Mouse (Mus musculus): ENCODE data around the gene Arhgef15.

Arhgef15 gene

DNA sequence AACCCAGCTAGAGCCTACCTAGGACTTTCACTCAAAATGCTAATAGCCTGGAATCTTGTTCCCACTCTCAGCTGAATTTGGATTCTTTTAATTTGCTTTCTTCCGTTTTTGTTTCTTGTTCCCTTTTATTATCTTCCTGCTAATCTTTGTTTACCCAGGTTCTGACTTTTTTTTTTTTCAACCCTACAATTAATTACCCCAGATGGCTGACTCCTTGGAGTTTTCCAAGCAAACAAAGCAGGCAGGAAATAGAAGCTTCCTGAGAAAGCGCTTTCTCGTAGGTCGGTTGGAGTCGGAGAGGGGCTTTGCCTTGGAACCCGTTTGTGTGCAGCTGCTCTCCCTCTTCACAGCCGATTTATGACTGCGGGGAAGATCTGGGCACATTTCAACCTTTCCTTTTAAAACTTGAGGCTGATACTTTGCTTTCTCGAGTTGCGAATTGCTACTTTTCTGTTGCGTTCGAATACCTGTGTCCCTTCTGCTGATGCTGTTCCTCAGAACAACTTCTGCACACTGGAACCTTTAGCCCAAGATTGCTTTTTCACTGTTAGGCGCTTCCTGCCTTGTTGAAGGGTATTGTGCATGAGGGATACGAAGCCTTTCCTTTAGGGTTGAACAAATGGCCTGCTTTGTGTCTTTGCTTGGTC lies 45.6 kb downstream of the Arhgef15 start:
- no peak for DNase-seq

DNA sequence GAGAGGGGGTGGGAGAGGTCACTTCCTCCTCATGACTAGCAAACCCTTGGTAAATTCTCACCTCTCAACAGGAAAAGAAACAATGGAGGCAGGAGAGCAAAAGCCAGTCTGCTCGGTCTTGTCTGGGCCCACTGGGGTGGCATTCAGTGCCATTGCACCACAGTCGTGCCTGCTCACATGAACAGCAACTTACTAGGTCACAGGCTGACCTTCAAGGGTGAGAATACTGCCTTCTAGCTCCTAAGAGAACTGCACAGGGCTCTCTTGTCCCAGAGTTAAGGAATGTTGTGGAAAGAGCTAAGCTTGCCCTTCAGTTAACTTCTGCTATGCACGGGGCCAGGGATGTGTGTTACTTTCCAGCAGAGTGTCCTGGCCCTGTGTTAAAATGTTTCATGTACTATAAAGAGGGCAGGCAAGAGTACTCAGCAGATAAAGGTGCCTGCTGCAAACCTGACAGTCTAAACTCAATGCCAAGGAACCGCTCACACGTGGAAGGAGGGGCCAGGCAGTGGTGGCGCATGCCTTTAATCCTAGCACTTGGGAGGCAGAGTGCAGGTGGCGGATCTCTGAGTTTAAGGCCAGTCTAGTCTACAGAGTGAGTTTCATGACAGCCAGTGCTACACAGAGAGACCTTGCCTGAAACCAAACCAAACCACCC lies 48.3 kb downstream of the Arhgef15 start:
- no peak for DNase-seq

DNA sequence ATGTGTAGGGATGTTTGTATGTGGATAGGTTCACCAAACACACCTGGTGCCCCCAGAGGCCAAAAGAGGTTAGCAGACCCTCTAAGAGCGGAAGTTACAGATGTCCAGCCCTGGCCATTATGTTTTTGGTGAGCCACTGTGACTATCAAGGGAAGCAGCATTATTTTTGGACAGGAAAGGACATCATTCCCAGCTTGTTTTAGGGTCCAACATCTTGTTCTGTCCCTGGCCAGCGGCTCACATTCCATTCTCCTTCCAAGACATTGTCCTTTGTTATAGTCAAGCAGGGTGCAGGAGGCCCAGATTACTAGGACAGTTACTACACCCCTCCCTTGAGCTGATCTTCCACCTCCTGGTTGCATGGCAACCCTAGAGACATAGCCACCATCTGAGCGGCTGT lies 50.0 kb downstream of the Arhgef15 start:
- DNase-seq: no peak

DNA sequence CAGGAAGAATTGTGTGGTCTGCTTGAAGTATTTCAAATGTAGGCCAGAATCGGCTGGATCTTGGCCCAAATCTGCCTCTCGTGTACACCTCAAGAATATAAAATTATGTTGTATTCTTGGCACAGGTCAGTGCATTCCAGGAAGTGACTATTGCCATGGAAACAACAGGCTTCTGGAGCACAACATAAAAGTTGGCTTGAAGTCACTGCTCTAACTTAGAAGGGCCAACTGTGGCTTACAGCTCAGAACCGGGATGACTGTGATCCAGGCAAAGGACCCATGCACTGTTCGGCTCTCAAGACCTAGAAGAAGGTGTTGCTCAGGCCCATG lies 50.9 kb downstream of the Arhgef15 start:
- no peak for DNase-seq

- no peak for DNase-seq
Observed at GRCm38 (mm10) chr11:68905665-68906460, 51.4 kb downstream of the Arhgef15 start.

- peak in 1 of 2 experiments; percentile 17 for DNase-seq
Observed at GRCm38 (mm10) chr11:68905138-68905531, 52.1 kb downstream of the Arhgef15 start.

- peak; percentile 70 to 82 for DNase-seq
Observed at GRCm38 (mm10) chr11:68904375-68905137, 52.7 kb downstream of the Arhgef15 start.

DNA sequence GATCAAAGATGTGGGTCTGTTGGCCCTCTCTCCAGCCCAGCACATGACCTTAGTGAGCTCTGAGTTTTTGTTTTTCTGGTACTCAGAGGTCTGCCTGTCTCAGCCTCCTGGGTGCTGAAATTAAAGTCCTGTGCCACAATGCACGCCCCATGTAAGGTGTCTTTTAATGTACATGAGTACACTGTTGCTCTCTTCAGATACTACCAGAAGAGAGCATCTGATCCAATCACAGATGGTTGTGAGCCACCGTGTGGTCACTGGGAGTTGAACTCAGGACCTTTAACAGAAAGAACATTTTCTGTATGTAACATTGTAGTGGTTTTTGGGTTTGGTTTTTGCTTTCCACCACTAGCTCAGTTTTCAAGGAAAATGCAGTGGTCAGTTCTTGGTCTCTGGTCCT lies 53.5 kb downstream of the Arhgef15 start:
- DNase-seq: no peak

DNA sequence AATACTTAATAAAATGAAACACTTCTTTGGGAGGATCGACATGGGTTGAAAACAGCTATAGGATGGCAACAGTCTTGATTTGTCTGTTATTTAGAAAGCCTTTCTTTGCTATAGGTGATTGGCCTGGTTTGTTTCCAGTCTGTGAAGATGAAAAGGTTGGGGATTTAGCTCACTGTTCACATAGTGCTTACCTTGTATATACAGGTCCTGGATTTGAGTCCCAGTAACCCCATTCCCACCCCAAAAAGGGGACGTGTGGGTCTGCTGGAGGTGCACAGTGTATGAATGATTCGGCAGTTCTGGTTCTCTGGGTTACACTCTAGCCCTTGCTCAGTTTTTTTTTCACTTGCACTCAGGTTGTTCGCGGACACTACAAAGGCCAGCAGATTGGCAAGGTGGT lies 54.5 kb downstream of the Arhgef15 start:
- DNase-seq: no peak

DNA sequence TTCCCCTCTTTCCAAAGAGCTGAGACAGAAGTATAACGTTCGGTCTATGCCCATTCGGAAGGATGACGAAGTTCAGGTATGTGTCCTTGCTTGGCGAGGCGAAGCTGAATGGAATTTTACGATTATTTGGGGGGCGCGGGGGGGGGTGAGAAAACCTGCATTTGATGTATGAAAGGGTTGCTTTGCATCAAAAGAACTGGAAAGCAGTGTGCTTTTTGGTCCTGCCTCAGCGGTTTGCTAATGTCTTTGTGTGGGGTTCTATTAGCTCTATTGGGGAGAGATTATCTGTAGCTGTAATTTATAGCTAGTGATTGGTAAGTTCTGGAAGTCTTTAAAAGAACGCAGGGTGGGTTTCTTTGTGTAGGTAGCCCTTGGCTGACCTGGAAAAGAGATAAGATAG lies 54.9 kb downstream of the Arhgef15 start:
- no peak for DNase-seq

GRCm38 (mm10) chr11:68902047-68902364 lies 55.3 kb downstream of the Arhgef15 start:
- no peak for DNase-seq

DNA sequence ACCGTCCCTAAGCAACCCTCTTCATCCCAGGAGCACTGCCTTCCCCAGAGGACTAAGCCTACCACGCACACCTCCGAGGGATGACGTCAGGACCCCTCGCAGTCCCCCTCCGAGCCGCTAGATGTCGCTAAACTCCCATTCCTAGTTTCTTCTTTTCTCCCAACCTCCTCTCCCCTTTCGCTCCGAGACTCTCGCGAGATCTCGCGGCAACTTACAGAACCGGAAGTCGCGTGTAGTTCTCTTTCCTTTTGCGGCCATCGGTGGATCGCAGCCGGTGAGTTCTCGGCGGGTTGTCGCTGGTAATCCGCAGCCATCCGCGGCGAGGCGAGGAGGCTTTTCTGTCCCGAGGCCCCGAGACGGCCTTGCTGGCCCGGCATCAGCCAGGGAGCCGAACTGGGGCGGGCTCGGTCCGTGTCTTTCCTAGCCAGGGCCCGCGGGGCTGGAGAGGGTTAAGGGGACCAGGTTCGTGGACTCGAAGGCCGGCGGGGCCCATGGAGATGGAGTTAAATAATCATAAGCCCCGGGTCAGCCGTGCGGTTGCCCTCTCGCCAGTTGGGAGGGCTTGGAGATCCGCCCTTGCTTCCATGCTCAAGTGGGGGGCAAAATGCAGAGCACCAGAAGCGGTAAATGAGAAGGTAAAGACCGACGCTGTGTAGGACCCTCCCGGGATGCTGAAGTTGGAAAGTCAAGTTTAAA lies 55.8 kb downstream of the Arhgef15 start, which contains the start of gene Rpl26:
Gene Rpl26, plus strand, starts transcription at position 233 of the 696 bp plus-strand sequence.
- peak; percentile 99 to 100 for DNase-seq

GRCm38 (mm10) chr11:68900519-68901350 lies 56.5 kb downstream of the Arhgef15 start:
- DNase-seq: no peak

DNA sequence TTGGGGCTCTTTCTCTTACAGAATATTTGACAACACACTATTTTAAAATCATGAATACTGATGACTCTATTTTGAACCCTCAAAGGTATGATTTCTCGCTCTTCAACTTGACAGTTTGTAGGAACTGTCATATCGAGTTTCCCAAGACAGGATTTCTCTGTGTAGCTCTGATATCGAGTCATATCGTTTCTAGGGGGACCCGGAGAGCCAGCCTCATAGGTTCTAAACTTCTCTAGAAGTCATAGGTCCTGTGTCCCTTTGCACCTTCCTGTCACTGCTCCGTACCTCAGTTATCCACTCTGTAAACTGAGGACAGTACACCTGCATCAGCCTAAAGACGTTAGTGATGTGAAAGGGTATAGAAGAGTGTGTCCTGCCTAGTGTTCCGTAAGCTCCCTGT lies 57.5 kb downstream of the Arhgef15 start:
- no peak for DNase-seq

DNA sequence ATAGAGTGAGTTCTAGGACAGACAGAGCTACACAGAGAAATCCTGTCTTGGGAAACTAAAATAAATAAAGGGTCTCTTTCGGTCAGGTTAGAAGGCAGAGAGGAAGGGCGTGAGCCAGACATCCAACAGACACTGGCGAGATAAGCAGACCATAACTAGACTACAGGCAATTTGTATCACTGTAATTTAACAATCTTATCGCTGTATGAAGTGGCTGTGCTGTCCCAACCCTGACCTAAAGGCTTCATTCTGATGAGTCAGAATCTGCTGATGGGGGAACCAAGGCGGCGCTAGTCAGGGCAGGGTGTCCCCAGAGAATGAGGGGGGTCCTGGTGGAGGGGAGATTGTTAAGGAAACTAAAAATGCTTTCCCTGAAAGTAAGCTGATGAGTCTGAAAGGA lies 58.5 kb downstream of the Arhgef15 start:
- DNase-seq: no peak

DNA sequence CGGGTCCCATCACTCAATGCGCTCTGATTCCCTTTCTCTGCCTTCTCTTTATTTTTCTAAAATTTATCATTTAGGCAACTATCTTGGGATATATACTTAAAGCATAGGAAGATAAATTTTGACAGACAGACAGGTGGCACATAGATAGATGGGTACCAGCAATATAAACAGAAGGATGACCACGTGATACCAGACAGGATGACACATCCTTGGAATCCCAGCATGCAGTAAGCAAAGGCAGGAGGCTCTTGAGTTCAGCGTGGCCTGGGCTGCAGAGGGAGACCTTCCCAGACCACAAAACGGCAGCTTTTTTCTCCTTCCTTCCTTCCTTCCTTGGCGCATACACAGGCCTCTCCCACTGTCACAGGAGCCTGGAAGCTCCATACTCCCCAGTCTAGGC lies 59.4 kb downstream of the Arhgef15 start:
- no peak for DNase-seq

- DNase-seq: peak; percentile 27 to 59
Observed at GRCm38 (mm10) chr11:68897120-68897519, 60.2 kb downstream of the Arhgef15 start.

DNA sequence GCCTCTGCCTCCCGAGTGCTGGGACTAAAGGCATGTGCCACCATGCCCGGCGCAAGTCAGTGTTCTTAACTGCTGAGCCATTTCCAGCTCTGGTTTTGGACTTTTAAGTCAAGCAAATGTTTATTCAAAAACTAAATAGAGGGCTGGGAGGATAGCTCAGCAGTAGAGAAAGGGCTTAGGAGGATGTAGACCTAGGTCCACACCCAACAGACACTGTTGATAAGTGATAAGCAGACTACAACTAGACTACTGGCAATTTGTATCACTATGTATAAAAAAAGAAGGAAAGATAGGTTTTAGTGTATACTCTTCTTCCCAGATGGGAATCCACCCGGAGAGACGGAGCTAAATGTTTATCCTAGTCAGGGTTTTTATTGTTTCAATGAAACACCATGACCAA lies 61.0 kb downstream of the Arhgef15 start:
- DNase-seq: no peak

DNA sequence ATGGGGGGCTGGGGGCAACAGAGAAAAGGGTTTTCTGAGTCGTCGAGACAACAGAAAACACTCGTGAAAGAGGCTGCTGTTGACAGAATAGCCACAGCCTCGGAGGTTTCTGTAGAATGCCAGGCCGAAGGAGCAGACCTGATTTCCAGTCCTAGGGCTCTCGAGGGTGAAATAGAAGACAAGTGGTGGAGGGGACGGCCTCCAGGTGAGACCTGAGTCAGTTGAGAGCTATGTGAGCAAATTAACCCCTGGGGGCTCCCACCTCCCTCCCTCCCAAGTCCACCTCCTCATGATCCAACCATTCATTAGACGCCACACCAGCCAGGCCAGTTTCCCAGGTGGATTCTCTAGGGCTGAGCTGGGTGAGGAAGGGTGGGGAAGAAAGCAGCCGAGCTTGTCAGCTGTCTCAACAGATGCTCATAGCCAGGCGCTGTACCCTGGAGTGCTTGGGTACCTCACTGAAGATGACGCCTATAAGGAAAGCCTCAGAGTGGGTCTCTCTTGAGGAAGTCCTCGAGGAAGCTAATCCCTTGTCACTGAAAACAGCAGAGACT lies 63.3 kb downstream of the Arhgef15 start:
- DNase-seq: no peak

Measured in cerebellum, postnatal 25 days (tissue).